Mouse (Mus musculus) left cerebral cortex, postnatal 4 days (tissue): ENCODE data around the gene Odf3. TPM values are rescaled to one million over a fixed set of nuclear protein-coding genes. Genes with fewer than 3 reads are reported as not detected.

Experiments
- DNase-seq: peaks from one replicate; pipeline ENCODE4 v3.0.0-alpha.2; 2022
- intact Hi-C: fragments of 180-260 bp; cut with DNase I; formaldehyde crosslinking; loops from one replicate; pipeline ENCODE4 v1.15.1; 2025
- total RNA-seq, 2 experiments: library from RNA; stranded (reverse); gene quantifications; 2 replicates each; pipeline ENCODE4 v1.2.3; 2021

The Odf3 gene
- total RNA-seq, 2 experiments from 2014 or later, result not detected

DNA sequence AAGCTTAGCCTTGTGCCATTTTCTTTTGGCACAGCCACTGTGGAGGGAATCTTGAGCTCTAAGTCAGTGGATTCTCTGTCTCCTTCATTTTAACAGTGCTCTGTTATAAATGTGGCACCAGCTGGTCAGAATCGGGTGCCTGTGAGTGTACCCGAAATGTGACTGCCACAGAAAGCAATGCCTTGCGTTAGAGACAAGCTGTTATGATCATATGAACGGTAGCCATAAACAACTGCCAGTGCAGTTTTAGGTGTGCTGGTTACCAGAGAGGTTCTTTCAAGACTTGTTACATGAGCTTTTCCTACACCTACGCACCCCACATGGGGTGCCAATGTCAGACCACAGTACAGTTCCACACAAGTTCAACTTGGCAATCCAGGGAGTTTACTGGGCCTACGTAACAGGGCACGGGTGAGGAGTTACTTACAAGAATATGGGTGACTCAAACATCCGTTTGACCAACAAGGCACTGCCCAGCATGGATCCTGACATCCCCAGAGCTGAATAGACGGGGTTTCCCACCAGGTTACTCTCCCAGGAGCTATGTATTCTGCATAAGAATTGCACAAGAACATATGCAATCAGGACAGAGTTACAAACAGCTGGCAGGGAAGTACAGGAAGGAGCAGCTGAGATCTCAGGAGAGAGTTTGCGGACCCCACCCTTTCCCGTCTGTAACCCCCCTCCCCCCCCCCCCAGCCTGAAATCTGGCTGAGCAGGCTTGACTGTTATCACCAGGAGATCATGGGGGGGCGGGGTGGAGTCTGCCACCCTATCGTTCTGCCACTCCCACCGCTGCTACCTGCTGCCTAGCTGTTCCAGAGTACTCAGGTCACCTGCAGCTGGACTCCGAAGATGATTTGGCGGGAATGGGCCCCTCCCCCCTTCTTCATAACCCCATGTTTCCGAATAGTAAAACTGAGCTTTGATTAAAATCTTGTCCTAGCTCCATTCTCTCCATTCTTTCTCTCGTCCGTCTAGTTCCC lies 6.6 kb upstream of the Odf3 start:
- intact Hi-C loops, result no loop called here
- DNase-seq, result no peak

DNA sequence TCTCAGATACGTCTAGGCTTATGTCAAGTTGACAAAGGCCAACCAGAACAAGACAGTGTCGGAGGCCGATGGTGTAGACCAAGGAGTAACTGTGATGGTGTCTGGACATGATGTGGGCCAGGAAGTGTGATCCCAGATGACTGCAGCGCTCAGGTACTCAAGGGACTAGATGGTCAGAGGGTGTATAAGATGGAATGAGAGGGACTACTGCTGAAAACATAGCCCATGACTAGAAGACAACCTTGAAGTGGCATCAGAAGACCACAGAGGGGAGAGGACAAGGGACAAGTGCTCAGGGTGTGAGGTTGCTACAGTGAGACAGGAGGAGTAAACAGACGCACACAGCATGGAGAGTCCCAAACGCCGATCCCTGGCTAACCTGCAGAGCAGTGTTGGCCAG lies 3.8 kb upstream of the Odf3 start:
- no peak for DNase-seq
- intact Hi-C loops, result no loop called here

DNA sequence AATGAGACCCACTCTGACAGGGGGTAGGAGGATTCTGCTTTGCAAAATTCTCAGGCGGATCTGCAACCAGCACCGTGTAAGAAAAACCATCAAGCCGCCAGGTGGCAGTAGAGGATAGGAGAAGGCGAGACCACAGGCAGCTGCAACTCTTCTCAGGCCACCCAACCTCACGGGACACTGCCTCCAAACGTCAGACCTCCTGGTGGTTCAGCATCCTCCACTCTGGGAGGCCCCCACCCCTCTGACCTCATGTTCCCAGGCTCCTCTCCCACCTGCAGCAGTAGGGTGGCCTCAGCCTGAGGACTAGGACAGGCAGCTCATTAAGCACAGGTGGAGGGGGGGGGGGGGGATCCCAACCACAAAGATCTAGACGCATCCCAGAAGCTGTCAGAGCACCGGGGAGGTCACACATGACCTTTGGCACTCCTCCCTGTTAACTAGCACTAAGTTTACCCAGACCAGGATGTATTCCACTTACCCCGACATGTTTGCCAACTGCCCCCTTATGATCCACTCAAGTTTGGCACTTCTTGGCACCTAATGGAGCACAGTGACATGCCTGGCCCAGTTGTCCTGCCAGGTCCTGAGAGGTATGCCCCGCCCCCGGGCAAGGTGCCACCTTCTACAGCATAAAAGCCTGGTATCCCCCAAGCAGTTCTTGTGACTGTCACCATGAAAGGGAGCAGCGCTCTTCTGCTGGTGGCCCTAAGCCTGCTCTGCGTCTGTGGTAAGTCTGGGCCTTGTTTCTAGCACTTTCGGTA lies 2.5 kb upstream of the Odf3 start, which contains the start of gene Scgb1c1:
TSS of gene Scgb1c1 (plus strand) at position 643 of the 761 bp plus-strand sequence.
- intact Hi-C loops, result loop anchor here (5.0 kb wide), 1 partner anchor 62 kb away; no protein-coding TSS in a partner anchor

DNA sequence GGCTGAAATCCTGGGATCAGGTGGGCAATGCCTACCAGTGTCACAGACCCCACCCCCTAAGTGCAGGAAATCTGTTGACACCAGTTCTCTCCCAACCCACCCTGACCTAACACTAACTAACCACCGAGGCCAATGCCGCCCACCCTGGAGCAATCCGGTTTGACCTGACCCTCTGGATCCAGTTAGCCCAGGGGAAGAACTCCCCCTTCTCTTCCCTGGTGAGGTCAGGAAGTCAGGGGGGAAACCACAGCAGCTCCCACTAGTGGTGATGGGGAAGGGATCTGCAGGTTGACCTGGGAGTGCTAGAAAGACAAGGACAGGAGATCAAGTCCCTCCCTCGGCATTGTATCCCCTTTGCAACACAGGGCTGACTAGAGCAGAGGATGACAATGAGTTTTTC lies 1.9 kb upstream of the Odf3 start:
- no peak for DNase-seq
- intact Hi-C loops, result loop anchor here (2.0 to 5.0 kb wide), 2 partner anchors 62 to 203 kb away; no protein-coding TSS in a partner anchor

More for the DNA sequence above, 2.5 kb upstream of the Odf3 start, which contains the start of gene Scgb1c1:
- DNase-seq, result peak; percentile 92

DNA sequence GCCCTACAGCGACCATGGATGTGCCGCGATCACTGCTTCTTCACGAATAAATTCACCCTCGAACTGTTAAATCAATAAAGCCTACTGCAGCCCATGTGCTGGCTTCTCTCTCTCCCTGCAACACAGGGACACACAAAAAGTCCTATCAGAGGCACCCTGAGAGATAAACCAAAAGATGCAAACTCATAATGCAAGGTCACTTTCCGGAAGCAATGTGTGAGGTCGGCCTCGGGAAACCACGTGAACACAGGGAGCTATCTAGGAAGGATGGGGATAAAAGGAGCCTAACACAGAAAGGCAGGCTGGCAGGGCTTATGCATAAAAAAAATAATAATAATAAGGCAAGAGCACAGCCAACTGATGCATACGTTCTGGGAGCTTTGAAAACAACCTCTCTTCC lies 929 bp upstream of the Odf3 start:
- intact Hi-C loops, result loop anchor here (2.0 to 5.0 kb wide), 2 partner anchors 61 to 202 kb away; no protein-coding TSS in a partner anchor
- no peak for DNase-seq

DNA sequence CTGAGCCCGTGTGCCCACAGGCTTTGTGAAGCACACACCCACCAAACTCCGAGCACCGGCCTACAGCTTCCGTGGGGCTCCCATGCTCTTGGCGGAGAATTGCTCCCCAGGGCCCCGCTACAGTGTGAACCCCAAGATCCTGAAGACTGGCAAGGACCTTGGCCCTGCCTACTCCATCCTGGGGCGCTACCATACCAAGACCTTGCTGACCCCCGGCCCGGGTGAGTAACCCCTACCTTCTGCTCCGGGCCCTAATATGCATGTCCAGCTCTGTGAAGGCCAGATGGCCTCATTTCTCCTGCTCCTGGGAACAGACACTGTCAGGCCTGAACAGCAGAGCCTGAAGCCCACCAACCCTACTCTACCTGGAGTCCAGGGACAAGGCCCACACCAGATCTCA lies 986 bp downstream of the Odf3 start:
- no peak for DNase-seq
- intact Hi-C loops, result loop anchor here (5.0 kb wide), 1 partner anchor 59 kb away; no protein-coding TSS in a partner anchor

DNA sequence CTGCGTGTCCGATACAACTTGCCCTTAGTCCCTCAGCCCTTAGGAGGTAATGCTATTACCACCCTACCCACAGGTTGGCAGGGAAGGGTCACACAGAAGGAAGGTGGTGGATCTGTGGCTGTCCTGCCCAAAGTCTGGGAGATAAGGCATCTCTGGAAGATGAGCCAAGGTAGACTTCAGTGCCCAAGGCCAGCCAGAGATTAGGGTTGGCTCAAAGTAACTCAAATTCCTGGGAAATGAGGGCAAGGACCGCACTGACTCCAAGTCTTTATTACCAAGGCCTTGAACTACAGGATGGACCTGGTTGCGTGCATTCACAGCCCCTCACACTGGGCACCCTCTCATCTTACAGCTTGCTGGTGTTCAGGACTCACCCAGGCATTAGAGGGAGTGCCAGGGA lies 4.3 kb downstream of the Odf3 start:
- intact Hi-C loops, result loop anchor here (10.0 kb wide), 1 partner anchor 323 kb away; the partner anchor contains the start of gene Rnh1
- no peak for DNase-seq

DNA sequence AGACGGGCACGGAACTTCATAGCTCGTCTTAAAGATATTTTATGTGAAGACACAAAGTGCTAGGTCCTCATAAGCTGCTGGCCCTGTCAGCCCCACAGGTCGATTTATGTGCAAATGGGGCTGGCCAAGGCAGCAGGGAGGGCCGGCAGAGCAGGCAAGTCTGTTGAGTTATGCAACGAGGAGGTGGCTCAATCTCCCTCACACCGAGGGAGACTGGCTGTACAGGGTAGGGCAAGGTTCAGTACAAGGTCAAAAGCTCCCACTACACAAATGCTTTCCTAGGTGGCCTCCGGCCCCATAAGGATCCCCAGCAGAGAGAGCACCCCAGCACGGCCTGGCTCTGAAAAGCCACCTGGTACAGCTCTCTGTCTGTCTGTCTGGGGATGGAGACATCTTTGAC lies 5.8 kb downstream of the Odf3 start:
- no peak for DNase-seq
- intact Hi-C loops, result loop anchor here (10.0 kb wide), 1 partner anchor 321 kb away; the partner anchor contains the start of gene Rnh1

DNA sequence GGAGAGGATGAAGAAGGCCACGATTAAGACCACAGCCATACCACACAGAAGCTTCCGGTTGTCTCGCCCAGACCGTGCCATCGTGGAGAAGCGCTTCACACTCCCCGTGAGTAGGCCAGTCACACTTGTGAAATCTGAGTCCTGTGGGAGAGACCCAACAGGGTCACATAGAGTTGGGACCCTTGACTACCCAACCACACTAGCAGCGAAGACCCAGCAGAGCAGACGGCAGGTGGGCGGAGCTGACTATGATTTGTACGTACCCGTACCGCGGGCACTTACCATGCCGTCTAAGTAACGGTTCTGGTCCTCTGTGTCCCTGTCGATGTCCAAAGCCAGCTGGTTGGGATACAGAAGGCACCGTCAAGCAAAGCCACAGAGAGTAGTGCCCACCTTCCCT lies 6.9 kb downstream of the Odf3 start:
- intact Hi-C loops, result loop anchor here (10.0 kb wide), 1 partner anchor 320 kb away; the partner anchor contains the start of gene Rnh1

DNA sequence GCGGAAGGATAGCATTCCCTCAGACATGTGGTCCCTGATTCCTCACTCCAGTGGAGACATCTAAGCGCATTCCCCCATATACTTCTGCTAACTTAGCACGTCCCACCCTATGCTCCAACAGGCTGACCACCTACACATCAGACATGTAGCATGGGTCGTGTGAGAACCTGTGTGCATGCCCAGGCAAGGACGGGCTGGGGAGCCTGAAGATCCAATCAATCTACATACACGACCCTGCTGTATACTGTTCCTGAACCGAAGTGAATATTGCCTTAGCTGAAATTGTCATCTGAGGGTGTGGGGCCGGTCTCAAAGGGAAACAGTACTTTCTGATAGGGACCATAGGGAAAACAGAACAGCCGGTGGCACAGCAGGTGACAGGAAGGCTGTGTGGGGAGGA lies 7.6 kb downstream of the Odf3 start:
- DNase-seq, result no peak
- intact Hi-C loops, result loop anchor here (10.0 kb wide), 1 partner anchor 320 kb away; the partner anchor contains the start of gene Rnh1

More for the DNA sequence above, 6.9 kb downstream of the Odf3 start:
- DNase-seq, result no peak

DNA sequence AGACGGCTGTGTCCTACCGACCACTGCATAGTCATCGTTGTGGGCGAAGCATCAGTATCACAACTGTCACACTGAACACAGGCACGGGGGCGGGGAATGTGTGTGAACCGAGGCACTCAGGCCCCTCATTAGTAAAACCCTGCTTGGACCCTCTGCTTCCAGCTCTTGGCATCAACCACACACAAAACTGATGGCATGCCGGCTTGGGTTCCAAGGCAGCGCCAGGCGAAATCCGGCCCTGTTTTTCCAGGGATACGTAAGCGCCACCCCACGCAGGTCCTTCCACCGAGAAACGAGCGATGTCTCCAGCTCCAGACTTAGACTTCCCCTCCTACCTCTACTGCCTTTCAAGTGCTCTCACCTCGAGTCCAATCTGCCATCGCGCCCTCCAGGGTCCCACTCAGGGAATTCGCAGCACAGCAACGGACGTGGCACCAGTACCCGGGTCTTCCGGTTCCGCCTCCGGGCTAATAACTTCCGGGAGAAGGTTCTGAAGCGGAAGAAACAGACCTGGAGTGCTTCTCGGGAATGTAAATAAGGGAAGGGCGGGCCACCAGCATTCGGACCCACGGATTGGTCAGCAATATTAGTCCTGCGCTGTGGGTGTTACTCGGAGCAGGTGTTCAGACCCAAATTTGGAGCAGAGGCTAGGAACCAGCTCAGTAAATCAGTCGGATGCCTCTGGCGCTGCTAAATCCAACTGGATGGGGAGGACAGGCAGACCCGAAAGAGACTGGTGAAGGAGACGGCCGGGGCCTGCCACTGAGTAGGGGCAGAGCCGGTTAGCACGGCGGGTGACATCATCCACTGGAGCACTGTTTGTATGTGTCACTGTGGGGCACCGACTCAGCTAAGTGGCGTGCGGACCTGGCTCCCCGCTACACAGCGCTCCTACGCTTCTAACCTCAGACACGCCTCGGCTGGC lies 8.5 kb downstream of the Odf3 start, which contains the start of gene Gm45785:
TSS of gene Gm45785 (minus strand) at position 472 of the 925 bp plus-strand sequence.
- intact Hi-C loops, result loop anchor here (10.0 kb wide), 1 partner anchor 319 kb away; the partner anchor contains the start of gene Rnh1
- DNase-seq, result peak; percentile 78

DNA sequence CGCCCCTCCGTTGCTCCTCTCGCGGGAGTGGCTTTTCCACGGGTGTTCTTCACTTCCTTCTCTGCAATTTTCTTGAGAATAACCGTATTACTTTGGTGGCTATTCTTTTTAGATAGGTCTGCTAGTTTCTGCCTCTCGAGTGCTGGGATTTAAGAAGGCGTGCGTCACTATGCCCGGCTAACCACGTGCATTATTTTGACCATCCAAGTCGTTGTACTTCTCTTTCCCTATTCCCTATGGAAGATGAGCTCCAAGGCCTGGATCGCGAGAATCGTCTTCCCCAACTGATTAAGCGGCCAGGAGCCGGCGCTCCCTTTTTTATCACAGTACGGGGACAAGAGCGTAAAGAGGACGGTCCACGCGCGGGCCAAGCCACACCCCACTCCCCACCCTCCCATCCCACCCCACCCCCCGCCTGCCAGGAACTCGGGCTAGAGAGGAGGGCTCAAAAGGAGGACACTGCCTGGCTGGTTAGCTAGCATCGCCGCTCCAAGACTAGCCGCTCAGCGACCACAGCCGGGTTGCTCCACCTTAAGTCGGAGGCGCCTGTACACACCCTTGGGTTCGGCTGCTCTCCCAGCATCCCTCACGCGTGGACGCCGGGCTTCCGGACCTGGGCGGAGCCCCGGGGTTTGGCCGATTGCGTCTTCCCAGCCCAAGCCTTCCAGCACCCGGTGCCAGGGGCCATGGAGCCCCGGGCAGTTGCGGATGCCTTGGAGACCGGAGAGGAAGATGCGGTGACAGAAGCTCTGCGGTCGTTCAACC lies 9.4 kb downstream of the Odf3 start, which contains the start of gene Ric8a:
TSS of gene Ric8a (plus strand) at position 173 of the 765 bp plus-strand sequence.
- intact Hi-C loops, result loop anchor here (10.0 kb wide), 1 partner anchor 318 kb away; the partner anchor contains the start of gene Rnh1

DNA sequence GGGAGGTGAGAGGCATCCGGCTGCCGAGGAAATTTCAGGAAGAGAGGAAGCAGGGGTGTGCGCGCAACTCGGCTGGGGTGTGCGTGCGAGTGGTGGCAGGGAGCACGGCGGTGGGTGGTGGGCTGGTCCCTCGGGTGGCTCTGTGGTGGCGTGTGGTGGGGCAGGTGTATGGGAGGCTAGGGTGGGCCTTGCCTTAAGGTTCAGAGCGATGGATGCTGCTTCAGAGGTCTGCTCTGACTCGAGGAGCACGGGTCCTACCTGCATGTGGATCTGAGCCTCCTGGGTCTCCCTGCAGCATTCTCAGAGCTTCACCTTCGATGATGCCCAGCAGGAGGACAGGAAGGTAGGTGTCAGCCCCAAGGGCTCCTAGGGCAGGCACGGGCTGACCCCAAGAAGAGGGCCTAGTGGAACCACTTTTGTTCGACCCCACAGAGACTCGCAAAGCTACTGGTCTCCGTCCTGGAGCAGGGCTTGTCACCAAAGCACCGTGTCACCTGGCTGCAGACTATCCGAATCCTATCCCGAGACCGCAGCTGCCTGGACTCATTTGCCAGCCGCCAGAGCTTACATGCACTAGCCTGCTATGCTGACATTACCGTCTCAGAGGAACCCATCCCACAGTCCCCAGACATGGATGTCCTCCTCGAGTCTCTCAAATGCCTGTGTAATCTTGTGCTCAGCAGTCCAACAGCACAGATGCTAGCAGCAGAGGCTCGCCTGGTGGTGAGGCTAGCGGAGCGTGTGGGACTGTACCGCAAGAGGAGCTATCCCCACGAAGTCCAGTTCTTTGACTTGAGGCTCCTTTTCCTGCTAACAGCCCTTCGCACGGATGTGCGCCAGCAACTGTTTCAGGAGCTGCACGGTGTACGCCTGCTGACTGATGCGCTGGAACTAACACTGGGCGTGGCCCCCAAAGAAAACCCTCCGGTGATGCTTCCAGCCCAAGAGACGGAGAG lies 10.2 kb downstream of the Odf3 start, which contains the start of gene Bet1l:
TSS of gene Bet1l (minus strand) at position 28 of the 956 bp plus-strand sequence.
- intact Hi-C loops, result loop anchor here (10.0 kb wide), 1 partner anchor 317 kb away; the partner anchor contains the start of gene Rnh1
- DNase-seq, result peak; percentile 22

More for the DNA sequence above, 9.4 kb downstream of the Odf3 start, which contains the start of gene Ric8a:
- DNase-seq, result peak; percentile 85

DNA sequence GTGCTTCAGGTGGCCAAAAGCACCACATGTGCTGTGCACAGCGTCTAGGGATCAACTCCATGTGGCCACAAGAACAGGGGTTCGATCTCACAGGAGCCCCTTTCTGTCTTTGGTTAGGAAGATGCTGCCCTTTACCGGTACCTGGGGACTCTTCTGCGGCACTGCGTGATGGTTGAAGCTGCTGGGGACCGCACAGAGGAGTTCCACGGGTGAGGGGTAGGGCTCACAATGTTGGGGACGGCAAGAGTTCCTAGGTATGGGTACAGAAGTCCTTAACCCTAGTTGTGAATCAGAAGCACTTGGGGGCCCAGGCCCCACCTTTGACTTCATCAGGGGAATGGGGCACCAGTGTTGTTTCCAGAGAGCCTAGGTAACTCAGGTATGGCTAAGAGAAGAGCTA lies 11.1 kb downstream of the Odf3 start:
- DNase-seq, result no peak
- intact Hi-C loops, result loop anchor here (10.0 kb wide), 1 partner anchor 316 kb away; the partner anchor contains the start of gene Rnh1

DNA sequence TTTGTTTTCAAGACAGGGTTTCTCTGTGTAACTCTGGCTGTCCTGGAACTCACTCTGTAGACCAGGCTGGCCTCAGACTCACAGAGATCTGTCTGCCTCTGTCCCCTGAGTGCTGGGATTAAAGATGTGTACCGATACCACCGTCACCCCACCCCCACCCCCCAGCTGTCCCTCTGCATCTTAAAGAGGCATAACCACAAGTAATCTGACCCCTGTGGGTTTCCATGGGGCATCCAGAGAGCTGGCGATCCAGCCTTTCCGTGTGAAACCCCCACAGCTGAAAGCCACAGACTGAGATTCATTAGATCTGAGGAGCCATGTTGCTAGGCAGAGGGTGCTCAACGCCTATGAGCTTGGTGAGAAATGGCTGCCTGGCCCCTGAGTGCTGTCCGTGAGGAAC lies 12.4 kb downstream of the Odf3 start:
- intact Hi-C loops, result loop anchor here (10.0 kb wide), 1 partner anchor 315 kb away; the partner anchor contains the start of gene Rnh1

DNA sequence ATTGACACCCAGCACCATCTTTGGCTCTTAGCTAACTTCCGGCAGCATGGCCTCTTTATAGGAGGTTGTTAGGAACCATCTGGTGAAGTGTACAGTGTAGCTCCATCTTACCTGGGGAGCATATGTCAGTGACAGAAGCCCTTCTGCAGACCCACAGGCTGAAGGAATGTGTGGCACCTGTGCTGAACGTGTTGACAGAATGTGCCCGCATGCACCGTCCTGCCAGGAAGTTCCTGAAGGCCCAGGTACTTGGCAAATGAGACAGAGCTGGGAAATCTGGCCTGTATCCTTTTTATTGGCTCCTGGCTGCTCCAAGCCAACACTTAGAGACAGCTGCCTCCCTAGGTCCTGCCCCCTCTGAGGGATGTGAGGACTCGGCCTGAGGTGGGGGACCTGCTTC lies 13.1 kb downstream of the Odf3 start:
- intact Hi-C loops, result no loop called here
- DNase-seq, result no peak

More for the DNA sequence above, 12.4 kb downstream of the Odf3 start:
- DNase-seq, result no peak

DNA sequence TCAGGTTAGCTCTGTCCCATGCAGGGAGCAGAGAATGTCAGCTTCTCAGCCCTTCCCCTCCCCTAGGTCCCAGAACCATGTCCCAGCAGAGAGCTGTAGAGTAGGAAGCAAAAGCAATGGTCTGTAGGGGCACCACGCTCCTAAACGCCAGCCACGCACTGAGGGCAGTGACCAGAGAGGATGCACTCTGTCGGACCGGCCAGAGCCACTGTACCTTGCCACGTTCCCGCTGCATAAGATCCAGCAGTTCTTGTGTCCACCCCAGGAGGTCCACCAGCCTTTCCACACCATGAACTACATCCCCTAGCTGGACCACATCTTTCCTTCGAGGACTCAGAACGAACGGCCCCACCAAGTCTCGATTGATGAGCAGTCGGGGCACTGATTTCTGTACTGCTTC lies 17.2 kb downstream of the Odf3 start:
- intact Hi-C loops, result no loop called here
- no peak for DNase-seq
